Mouse (Mus musculus): ENCODE measurements around the gene Gm20388.

DNA sequence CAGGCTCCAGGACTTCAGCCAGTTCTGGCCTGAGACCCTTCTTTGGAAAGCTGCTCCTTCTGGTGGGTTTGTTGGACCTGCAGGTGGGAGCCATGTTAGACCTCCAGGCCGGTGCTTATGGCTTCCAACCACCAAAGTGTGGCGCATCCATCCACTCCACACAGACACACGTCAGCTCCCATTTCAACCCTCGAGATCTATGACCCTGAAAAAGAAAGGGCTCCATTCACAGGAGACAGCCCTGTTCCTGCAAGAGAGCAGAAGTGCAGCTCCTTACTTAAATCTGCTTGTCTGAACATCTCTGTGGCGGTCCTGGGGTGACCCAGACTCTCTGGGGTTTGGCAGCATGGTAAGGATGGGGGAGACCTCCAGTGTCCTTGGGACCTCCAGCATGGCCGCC is 1182.9 kb downstream of the Gm20388 start:
- TF ChIP-seq CTCF (IDR thresholded peaks at IDR 0.05; ENCODE audit: low read depth) (no peak), EP300 (IDR thresholded peaks at IDR 0.05; ENCODE audit: low read depth) (no peak)
